Mouse (Mus musculus): Measurements from ENCODE around the gene Cd86. TPM values are rescaled to one million over a fixed set of nuclear protein-coding genes. Genes with fewer than 3 reads are reported as not detected.

Cd86 gene
- total and polyA plus RNA-seq, 2 experiments from 2014 or later = 1.6 to 2.1 TPM

DNA sequence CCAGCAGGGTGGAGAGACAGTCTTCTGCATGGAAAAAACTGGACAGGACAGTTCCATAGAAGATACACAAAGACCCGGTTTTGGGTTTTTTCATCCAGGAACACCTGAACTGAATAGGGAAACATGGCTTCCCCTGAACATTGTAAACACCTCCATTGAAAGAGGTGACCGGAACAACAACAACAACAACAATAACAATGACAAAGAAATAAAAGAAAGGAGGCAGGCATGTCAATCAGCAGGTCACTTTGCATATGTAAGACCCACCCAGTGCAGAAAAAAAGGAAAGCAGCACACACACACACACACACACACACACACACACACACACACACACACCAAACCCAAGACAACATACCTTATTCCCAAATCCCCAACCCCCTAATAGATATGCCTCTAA, 52.2 kb downstream of the Cd86 start:
- ATAC-seq (no peak), DNase-seq (no peak)
- Histone ChIP-seq H3K4me1 (ENCODE audit: insufficient read depth) (no peaks in the 10 kb centered on the region), H3K9ac (no peak overlapping the region), H3K27me3 (ENCODE audit: insufficient read depth, low read length) (no peaks in the 10 kb centered on the region), H3K9me3 (ENCODE audit: low read length) (no peaks in the 10 kb centered on the region), H3K4me2 (ENCODE audit: low read depth) (no peak overlapping the region), H3K36me3 (ENCODE audit: insufficient read depth) (no peaks in the 10 kb centered on the region), H3K4me3 (ENCODE audit: low read depth, low read length) (no peak overlapping the region), H3K27ac (ENCODE audit: low read depth, low read length) (no peak overlapping the region)
- TF ChIP-seq CTCF (IDR thresholded peaks at IDR 0.05; ENCODE audit: low read depth) = no peak
- WGBS = 84% methylated on average over 2 of the region's 2 CpGs

DNA sequence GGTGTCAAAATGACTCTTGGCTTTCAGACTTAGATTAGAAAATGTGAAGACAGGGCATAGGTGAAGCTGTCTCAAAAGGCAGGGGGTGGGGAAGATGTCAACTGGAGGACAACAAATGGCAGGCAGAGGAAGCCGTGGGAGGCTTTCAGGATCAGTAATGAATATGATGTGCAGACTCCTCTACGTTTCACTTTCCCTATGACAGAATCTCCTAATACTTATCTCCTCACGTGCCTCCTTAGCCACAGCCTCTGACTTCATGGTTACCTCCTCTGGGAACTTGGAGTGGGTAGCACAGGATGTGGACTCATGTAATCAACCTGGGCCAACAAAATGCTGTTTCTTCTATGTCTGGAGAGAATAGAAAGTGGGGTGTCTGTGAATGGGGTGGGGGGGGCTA, 63.2 kb downstream of the Cd86 start:
- Histone ChIP-seq H3K9ac (no peak overlapping the region), H3K4me3 (ENCODE audit: low read depth, low read length) (no peak overlapping the region), H3K27ac (ENCODE audit: low read depth, low read length) (no peak overlapping the region), H3K9me3 (ENCODE audit: low read length) (no peaks in the 10 kb centered on the region), H3K4me2 (ENCODE audit: low read depth) (no peak overlapping the region), H3K27me3 (ENCODE audit: insufficient read depth, low read length) (no peaks in the 10 kb centered on the region), H3K36me3 (ENCODE audit: insufficient read depth) (no peaks in the 10 kb centered on the region), H3K4me1 (ENCODE audit: insufficient read depth) (no peaks in the 10 kb centered on the region)
- TF ChIP-seq CTCF (IDR thresholded peaks at IDR 0.05; ENCODE audit: low read depth) = no peak
- ATAC-seq (no peak), DNase-seq (no peak)
- 81% methylated on average over 3 of the region's 3 CpGs for WGBS

DNA sequence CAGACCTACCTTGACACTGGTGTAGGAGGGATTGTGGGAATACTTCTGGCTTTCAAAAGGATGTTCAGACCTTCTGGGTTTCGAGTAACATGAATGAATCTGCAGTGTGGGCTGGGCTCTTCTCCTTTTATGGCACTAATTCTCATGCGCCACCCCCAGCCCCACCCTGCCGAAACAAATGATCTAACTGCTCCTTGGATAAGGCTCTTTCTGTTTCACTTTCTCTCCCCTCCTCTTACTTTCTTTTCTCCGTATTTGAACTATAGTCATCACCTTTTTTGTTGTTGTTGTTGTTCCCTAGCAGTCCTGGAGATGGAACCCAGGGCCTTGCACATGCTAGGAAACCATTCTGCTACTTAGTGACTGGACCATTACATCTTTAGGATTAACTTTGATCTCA, 67.6 kb downstream of the Cd86 start:
- no peak overlapping the region for H3K9ac ChIP-seq
- no peak overlapping the region for H3K4me2 ChIP-seq (ENCODE audit: low read depth)
- no peak overlapping the region for H3K4me3 ChIP-seq (ENCODE audit: low read depth, low read length)
- WGBS = 83% methylated on average over 4 of the region's 4 CpGs
- no peak for TF ChIP-seq CTCF (IDR thresholded peaks at IDR 0.05; ENCODE audit: low read depth)
- no peaks in the 10 kb centered on the region for H3K9me3 ChIP-seq (ENCODE audit: low read length)
- H3K4me1 ChIP-seq (ENCODE audit: insufficient read depth) = no peaks in the 10 kb centered on the region
- no peak overlapping the region for H3K27ac ChIP-seq (ENCODE audit: low read depth, low read length)
- DNase-seq (no peak), ATAC-seq (no peak)
- no peaks in the 10 kb centered on the region for H3K27me3 ChIP-seq (ENCODE audit: insufficient read depth, low read length)
- H3K36me3 ChIP-seq (ENCODE audit: insufficient read depth) = no peaks in the 10 kb centered on the region

DNA sequence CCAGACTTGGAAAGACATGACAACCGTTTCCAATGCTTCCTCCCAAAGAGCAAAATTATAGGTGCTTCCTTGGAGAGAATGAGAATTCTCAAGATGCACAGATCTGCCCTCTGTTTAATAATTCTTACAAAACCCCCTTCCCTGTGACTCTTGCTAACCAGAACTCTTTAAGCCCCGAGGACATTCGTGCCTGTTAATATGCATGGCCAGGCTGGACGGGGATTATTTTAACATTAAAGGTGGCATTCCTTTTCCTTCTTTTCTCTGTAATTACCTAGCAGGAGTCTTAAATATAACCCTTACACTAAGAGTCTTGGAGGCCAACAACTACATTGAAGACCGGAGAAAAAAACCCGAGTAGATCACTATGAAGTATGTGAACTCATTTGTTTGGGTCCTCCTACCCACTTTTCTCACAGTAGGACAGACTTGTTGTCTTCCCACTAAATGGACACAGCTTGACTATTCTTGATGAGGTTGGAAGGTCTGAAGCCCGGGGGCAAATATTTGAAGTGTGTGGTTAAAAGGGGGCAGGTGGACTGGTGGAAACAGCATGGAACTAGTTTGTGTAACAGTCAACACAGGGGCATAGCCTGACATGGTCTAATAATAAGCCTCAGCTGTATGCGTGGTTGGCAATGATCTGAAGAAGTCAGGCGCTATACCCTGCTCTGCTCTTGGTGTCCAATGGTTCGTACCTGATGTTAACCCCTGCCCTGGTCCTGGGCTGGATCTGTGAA, 69.0 kb downstream of the Cd86 start:
- ATAC-seq = no peak
- no peak overlapping the region for H3K4me3 ChIP-seq (ENCODE audit: low read depth, low read length)
- no peak for DNase-seq
- no peak overlapping the region for H3K27ac ChIP-seq (ENCODE audit: low read depth, low read length)
- H3K9ac ChIP-seq = no peak overlapping the region
- TF ChIP-seq CTCF (IDR thresholded peaks at IDR 0.05; ENCODE audit: low read depth) = no peak
- H3K4me2 ChIP-seq (ENCODE audit: low read depth) = no peak overlapping the region
- no peaks in the 10 kb centered on the region for H3K27me3 ChIP-seq (ENCODE audit: insufficient read depth, low read length)
- no peaks in the 10 kb centered on the region for H3K4me1 ChIP-seq (ENCODE audit: insufficient read depth)
- WGBS = 87% methylated on average over 10 of the region's 10 CpGs
- no peaks in the 10 kb centered on the region for H3K9me3 ChIP-seq (ENCODE audit: low read length)
- H3K36me3 ChIP-seq (ENCODE audit: insufficient read depth) = no peaks in the 10 kb centered on the region

- TF ChIP-seq CTCF (IDR thresholded peaks at IDR 0.05; ENCODE audit: low read depth) = no peak
- ATAC-seq (no peak), DNase-seq (no peak)
- no peak overlapping the region for H3K4me3 ChIP-seq (ENCODE audit: low read depth, low read length)
- H3K4me2 ChIP-seq (ENCODE audit: low read depth) = no peak overlapping the region
- H3K27me3 ChIP-seq (ENCODE audit: insufficient read depth, low read length) = no peaks in the 10 kb centered on the region
- H3K27ac ChIP-seq (ENCODE audit: low read depth, low read length) = no peak overlapping the region
- no peaks in the 10 kb centered on the region for H3K36me3 ChIP-seq (ENCODE audit: insufficient read depth)
- WGBS = 93% methylated on average over 1 of the region's 1 CpGs
- H3K9ac ChIP-seq = no peak overlapping the region
- no peaks in the 10 kb centered on the region for H3K4me1 ChIP-seq (ENCODE audit: insufficient read depth)
- H3K9me3 ChIP-seq (ENCODE audit: low read length) = no peaks in the 10 kb centered on the region
Measured at GRCm38 (mm10) chr16:36589898-36590297, 76.0 kb downstream of the Cd86 start.

GRCm38 (mm10) chr16:36587971-36588370, 77.9 kb downstream of the Cd86 start:
- Histone ChIP-seq H3K9ac (no peak overlapping the region), H3K4me2 (ENCODE audit: low read depth) (no peak overlapping the region), H3K4me3 (ENCODE audit: low read depth, low read length) (no peak overlapping the region), H3K4me1 (ENCODE audit: insufficient read depth) (no peaks in the 10 kb centered on the region), H3K36me3 (ENCODE audit: insufficient read depth) (no peaks in the 10 kb centered on the region), H3K9me3 (ENCODE audit: low read length) (no peaks in the 10 kb centered on the region), H3K27me3 (ENCODE audit: insufficient read depth, low read length) (no peaks in the 10 kb centered on the region), H3K27ac (ENCODE audit: low read depth, low read length) (no peak overlapping the region)
- WGBS = 81% methylated on average over 4 of the region's 4 CpGs
- no peak for TF ChIP-seq CTCF (IDR thresholded peaks at IDR 0.05; ENCODE audit: low read depth)
- ATAC-seq (no peak), DNase-seq (no peak)

- no peaks in the 10 kb centered on the region for H3K9me3 ChIP-seq (ENCODE audit: low read length)
- H3K9ac ChIP-seq = no peak overlapping the region
- no peaks in the 10 kb centered on the region for H3K27me3 ChIP-seq (ENCODE audit: insufficient read depth, low read length)
- no peaks in the 10 kb centered on the region for H3K36me3 ChIP-seq (ENCODE audit: insufficient read depth)
- DNase-seq = no peak
- no peak for TF ChIP-seq CTCF (IDR thresholded peaks at IDR 0.05; ENCODE audit: low read depth)
- no peak overlapping the region for H3K4me3 ChIP-seq (ENCODE audit: low read depth, low read length)
- no peak for ATAC-seq
- no peaks in the 10 kb centered on the region for H3K4me1 ChIP-seq (ENCODE audit: insufficient read depth)
- no peak overlapping the region for H3K4me2 ChIP-seq (ENCODE audit: low read depth)
- no peak overlapping the region for H3K27ac ChIP-seq (ENCODE audit: low read depth, low read length)
- 50% methylated on average over 3 of the region's 3 CpGs for WGBS
Measured at GRCm38 (mm10) chr16:36582073-36582472, 83.8 kb downstream of the Cd86 start.

All from forebrain, postnatal 0 days (tissue).